Mouse (Mus musculus) hindbrain, embryonic 16.5 days (tissue): ENCODE results near the gene Phc3. TPM values are rescaled to one million over a fixed set of nuclear protein-coding genes. Genes with fewer than 3 reads are reported as not detected.

Source experiments
- ATAC-seq: fragments of 200-750 bp; cut with Nextera tagmentation; 2 replicates; pipeline ENCODE4 v1.8.0; 2017; ENCODE audit warnings: moderate TSS enrichment, moderate library complexity
- H3K27ac ChIP-seq: fragments of 300-500 bp; sonication (generic); 2 replicates; pipeline ENCODE4 v1.5.1; 2014; ENCODE audit warnings: low read depth, mild to moderate bottlenecking, control low read depth, low read length, moderate library complexity
- H3K27me3 ChIP-seq: fragments of 300-500 bp; sonication (generic); replicated peaks from 2 replicates; pipeline ENCODE4 v1.6.1; 2014; ENCODE audit warnings: low read length; ENCODE audit not compliant: control insufficient read depth, insufficient read depth
- H3K36me3 ChIP-seq: fragments of 300-500 bp; sonication (generic); 2 replicates; pipeline ENCODE4 v1.6.1; 2014; ENCODE audit warnings: mild to moderate bottlenecking, low read length, moderate library complexity, mixed read lengths; ENCODE audit not compliant: control insufficient read depth, insufficient read depth
- H3K4me1 ChIP-seq: fragments of 300-500 bp; sonication (generic); 2 replicates; pipeline ENCODE4 v1.6.1; 2014; ENCODE audit warnings: low read depth, low read length; ENCODE audit not compliant: control insufficient read depth, insufficient read depth
- H3K4me2 ChIP-seq: fragments of 300-500 bp; sonication (generic); 2 replicates; pipeline ENCODE4 v1.6.1; 2014; ENCODE audit warnings: mild to moderate bottlenecking, low read length, control low read depth, moderate library complexity
- H3K4me3 ChIP-seq: fragments of 300-500 bp; sonication (generic); 2 replicates; pipeline ENCODE4 v1.5.1; 2014; ENCODE audit warnings: mild to moderate bottlenecking, low read length, control low read depth, moderate library complexity
- H3K9ac ChIP-seq: fragments of 300-500 bp; sonication (generic); 2 replicates; pipeline ENCODE4 v1.6.1; 2014; ENCODE audit warnings: low read depth, mild to moderate bottlenecking, control low read depth, low read length, moderate library complexity
- H3K9me3 ChIP-seq: fragments of 300-500 bp; sonication (generic); 2 replicates; pipeline ENCODE4 v1.6.1; 2014; ENCODE audit warnings: mild to moderate bottlenecking, low read length, moderate library complexity; ENCODE audit not compliant: control insufficient read depth
- WGBS: fragments of 180-500 bp; shearing (Covaris S2); extraction: QIAGEN DNeasy Blood & Tissue Kit; methylation state at CpG from one replicate; pipeline ENCODE4 v1.1.7; 2014; 5-methylcytosine and 5-hydroxymethylcytosine counted together
- polyA plus RNA-seq: library from polyadenylated mRNA; unstranded; fragments of >200 nt; fragmentation: Nextera tagmentation; extraction: Ambion mirVana; gene quantifications from 2 replicates; pipeline ENCODE4 v1.2.1, GENCODE M21; 2015

Gene Phc3
- 7.0 TPM in 2 replicates for polyA plus RNA-seq

DNA sequence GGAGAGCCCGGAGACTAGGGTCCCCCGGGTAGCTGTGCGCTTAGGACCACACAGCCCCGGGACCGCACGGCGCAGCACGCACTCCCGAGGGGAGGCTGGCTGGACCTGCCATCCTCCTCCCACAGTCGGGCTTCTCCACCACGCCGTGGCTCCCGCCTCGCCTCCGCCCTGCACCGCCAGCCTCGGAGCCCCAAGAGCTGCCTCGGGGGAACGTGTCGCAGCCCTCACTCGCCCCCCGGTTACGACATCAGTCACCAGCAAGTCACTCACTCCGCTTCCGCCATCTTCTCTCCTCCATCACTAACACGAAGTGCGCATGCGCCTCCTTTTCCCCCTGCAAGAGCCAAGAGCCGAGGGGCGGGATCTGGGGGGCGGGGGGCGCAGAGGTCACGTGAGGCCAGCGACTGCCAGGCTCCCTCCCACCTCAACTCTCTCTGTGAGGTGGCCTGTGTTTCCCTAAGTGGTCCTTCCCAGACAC lies at the start of gene Phc3:
Phc3 (minus strand) TSS at position 312 of the 478 bp plus-strand sequence.
- peaks cover 5% of the 10 kb centered on the region for H3K4me1 ChIP-seq
- H3K36me3 ChIP-seq, result peaks cover 4% of the 10 kb centered on the region
- no peaks in the 10 kb centered on the region for H3K27me3 ChIP-seq
- peak; percentile 95 for ATAC-seq
- H3K4me2 ChIP-seq, result peak within 1 kb of the TSS; percentile 75
- peak within 1 kb of the TSS; percentile 97 for H3K9ac ChIP-seq
- under 1% methylated on average over 33 of the region's 34 CpGs for WGBS
- H3K9me3 ChIP-seq, result no peaks in the 10 kb centered on the region
- H3K27ac ChIP-seq, result peak within 1 kb of the TSS; percentile 93
- peak within 1 kb of the TSS; percentile 99 for H3K4me3 ChIP-seq

DNA sequence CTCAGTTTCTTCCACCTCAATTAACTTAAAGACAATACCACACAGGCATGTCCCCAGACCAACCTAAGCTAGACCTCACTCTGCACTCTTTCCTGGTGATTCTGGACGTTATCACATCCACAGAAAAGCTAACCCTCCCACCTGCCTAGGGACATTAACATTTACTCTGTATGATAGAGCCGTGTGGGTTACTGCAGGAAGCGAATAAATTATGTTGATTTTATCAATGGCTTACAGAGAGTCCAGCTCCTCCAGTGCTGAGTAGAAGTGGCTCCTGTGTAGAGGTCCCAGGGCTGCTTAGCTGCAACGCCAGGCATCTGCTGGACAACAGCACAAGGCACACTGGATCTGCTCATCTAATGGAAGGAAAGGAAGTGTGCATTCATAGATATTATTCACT lies 48.4 kb upstream of the Phc3 start:
- no peak for ATAC-seq
- 39% methylated on average over 4 of the region's 4 CpGs for WGBS

DNA sequence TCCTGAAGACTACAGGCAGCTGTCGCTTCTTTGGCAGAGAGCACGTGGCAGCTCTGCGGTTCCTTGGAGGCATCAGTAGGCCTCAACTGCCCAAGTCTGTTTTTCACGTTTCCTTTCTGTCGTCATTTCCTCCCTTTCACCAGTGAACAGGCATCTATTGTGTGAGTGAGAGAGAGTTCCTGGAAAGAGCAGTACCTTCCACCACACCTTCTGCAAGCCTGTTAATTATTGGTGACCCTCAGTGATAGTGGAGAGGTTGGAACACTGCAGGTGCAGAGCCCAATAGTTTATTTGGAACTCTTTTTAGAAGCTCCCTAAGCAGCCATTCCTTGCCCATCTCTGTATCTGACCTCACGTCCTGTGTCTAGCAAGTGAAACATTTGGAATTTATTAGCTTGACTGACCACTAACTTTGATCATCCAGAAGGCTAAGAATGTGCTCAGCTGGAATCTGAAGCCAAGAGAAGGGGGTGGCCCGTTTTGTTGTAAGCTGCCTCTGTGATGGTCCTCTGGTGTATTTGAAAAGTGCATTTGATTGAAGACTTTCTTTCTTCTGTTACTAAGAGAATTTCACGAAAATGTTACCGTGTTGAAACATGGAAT lies 47.5 kb upstream of the Phc3 start:
- H3K9me3 ChIP-seq, result no peaks in the 10 kb centered on the region
- H3K4me1 ChIP-seq, result peaks cover 2% of the 10 kb centered on the region
- no peaks in the 10 kb centered on the region for H3K27me3 ChIP-seq
- H3K36me3 ChIP-seq, result no peaks in the 10 kb centered on the region
- H3K4me3 ChIP-seq, result no peak overlapping the region
- 39% methylated on average over 9 of the region's 9 CpGs for WGBS
- no peak overlapping the region for H3K27ac ChIP-seq
- H3K9ac ChIP-seq, result no peak overlapping the region
- H3K4me2 ChIP-seq, result no peak overlapping the region
- ATAC-seq, result no peak

More for the DNA sequence above, 48.4 kb upstream of the Phc3 start:
- H3K9ac ChIP-seq, result no peak overlapping the region
- no peaks in the 10 kb centered on the region for H3K36me3 ChIP-seq
- no peak overlapping the region for H3K4me2 ChIP-seq
- H3K27ac ChIP-seq, result no peak overlapping the region
- H3K4me1 ChIP-seq, result peaks cover 2% of the 10 kb centered on the region
- H3K27me3 ChIP-seq, result no peaks in the 10 kb centered on the region
- H3K4me3 ChIP-seq, result no peak overlapping the region
- no peaks in the 10 kb centered on the region for H3K9me3 ChIP-seq

DNA sequence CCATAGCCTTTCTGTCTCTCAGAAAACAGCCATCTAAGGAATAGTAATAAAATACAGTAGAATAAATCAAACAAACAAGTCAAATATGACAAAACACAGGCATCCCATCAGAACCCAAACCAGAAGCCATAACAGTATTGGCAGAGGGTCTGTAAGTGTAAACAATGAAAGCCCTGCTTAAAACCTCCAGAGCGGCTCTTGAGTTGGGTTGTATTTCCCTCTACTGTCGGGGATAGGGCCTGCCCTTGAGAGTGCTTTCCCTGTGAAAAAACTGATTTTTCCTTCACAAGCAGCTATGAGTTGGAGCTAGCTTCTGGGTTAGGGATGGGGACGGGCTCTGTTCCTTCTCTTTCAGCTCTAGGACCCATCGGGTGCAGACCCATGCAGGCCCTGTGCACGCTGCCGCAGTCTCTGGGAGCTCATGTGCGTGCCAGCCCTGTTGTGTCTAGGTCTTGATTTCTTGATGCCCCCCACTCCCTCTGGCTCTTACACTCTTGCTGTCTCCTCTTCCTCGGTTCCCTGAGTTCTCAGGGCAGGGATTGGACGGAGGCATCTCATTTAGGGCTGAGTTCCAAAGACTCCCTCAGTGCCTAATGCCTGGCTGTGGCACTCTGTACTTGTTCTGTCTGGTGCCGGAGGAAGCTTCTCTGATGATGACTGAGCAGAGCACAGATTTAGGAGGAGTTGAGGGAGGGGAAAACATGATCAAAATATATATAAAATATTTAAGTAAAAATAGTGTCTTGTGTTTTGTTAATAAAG lies 46.6 kb upstream of the Phc3 start:
- H3K9me3 ChIP-seq, result no peaks in the 10 kb centered on the region
- WGBS, result 69% methylated on average over 10 of the region's 10 CpGs
- ATAC-seq, result peak; percentile 35; the same call in 1 of the 2 replicates

DNA sequence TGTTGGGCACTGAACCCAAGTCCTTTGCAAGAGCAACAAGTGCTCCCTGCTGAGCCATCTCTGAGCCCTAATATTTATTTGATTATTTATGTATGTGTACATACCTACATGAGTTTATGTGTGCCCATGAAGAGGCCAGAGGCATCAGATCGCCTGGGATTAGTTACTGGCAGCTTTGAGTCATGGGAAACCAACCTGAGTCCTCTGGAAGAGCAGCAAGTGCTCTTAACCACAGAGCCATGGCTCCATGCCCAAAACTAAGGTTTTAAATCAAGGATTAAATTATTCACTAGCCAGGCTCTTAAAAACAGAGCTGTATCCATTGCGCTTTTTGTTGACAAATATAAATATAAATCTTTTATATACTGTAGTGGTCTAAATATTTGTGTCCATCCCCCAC lies 45.2 kb upstream of the Phc3 start:
- Histone ChIP-seq H3K27ac (no peak overlapping the region), H3K36me3 (no peaks in the 10 kb centered on the region), H3K27me3 (no peaks in the 10 kb centered on the region), H3K4me2 (no peak overlapping the region), H3K9ac (no peak overlapping the region), H3K4me1 (peaks cover 2% of the 10 kb centered on the region), H3K4me3 (no peak overlapping the region), H3K9me3 (no peaks in the 10 kb centered on the region)
- no peak for ATAC-seq
- 90% methylated on average over 2 of the region's 2 CpGs for WGBS

More for the DNA sequence above, 46.6 kb upstream of the Phc3 start:
- Histone ChIP-seq H3K4me1 (peaks cover 2% of the 10 kb centered on the region), H3K4me2 (no peak overlapping the region), H3K4me3 (no peak overlapping the region), H3K27ac (peak overlapping the region; percentile 16; the same call in 1 of the 2 replicates), H3K27me3 (no peaks in the 10 kb centered on the region), H3K9ac (no peak overlapping the region), H3K36me3 (no peaks in the 10 kb centered on the region)

DNA sequence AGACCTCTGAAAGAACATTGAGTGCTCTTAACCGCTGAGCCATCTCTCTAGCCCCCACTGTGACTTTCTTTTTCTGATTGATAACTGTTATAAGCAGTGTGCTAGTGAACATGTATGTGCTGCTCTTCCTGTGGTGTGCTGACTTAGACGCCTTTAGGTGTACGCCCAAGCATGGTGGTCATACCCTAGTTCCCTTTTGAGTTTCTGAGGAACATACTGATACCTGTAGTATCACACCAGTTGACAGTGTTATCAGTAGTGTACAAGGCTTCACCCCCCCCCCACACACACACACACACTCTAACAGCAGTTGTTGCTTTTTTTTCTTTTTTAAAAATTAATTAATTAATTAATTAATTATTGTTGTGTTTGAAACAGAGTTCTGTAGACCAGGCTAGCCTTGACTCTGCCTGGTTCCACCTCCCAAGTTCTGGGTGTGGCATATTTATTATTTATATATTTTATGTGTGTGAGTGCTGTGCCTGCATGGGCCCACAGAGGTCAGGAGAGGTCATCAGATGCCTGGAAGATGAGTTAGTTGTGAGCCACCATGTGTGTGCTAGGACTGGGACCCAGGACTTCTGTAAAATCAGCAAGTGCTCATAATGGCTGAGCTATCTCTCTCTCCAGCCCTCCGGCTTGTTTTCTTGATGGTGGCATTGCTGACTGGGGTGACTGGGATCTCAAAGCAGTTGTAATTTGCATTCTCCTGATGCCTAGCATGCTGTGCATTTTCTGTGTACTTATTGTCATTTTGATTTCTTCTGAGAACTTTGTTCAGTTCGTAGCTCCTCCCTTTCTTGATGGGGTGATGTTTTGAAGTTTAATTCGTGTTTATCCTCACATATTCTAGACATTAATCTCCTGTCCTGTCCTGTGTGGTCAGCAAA lies 35.4 kb upstream of the Phc3 start:
- H3K27ac ChIP-seq, result no peak overlapping the region
- H3K27me3 ChIP-seq, result no peaks in the 10 kb centered on the region
- H3K4me1 ChIP-seq, result peaks cover 6% of the 10 kb centered on the region
- no peaks in the 10 kb centered on the region for H3K36me3 ChIP-seq
- ATAC-seq, result no peak; the same call in 1 of the 2 replicates
- no peaks in the 10 kb centered on the region for H3K9me3 ChIP-seq
- WGBS, result 68% methylated on average over 6 of the region's 6 CpGs
- H3K4me2 ChIP-seq, result no peak overlapping the region
- H3K9ac ChIP-seq, result no peak overlapping the region
- H3K4me3 ChIP-seq, result no peak overlapping the region

DNA sequence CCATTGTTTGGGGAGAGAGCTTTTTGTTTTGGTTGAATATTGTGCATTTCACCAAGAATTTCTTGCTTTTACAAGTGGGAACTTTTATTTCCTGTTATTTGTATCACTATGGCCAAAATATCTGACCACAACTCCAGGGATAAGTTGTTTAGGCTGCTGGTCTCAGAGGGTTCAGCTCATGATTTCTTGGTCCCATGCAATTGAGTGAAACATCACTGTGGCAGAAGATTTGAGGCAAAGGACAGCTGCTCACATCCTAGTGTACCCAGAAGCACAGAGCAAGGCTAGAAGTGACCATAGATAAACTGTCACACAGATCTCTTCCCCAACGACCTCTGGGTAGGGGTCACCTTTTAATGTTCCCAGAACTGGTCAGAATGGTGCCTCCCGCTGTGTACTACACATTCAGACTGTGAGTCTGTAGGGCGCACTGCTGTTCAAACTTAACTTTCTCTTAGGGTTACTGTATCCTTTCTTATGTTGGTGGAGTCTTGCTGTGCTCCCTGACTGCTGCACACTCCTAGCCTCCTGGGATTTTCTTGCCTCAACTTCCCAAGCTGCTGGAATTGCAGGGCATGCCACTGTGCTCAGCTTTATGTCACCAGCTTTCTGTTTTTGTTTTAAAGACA lies 31.9 kb upstream of the Phc3 start:
- no peak overlapping the region for H3K4me3 ChIP-seq
- H3K36me3 ChIP-seq, result no peaks in the 10 kb centered on the region
- H3K9ac ChIP-seq, result no peak overlapping the region
- H3K4me2 ChIP-seq, result no peak overlapping the region
- peaks cover 16% of the 10 kb centered on the region for H3K4me1 ChIP-seq
- no peaks in the 10 kb centered on the region for H3K9me3 ChIP-seq
- ATAC-seq, result no peak
- no peak overlapping the region for H3K27ac ChIP-seq
- H3K27me3 ChIP-seq, result no peaks in the 10 kb centered on the region
- WGBS, result 22% methylated on average over 3 of the region's 3 CpGs

DNA sequence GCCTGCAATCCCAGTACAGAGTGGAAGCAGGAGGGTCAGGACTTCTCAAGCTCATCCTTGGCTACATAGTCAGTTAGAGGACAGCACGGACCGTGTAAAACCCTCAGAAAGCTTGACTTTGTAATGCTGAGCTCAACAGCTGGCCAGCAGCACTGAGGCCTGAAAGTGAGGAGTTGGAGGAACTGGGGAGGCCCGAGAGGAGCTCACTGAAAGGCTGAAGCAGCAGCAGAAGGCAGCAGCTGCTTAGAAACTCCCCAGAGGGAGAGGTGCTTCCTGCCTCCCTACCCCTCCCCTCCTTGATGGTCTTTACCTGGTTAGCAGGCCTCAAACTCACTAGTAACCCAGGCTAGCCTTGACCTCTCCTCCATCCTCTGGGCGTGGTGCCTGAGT lies 30.8 kb upstream of the Phc3 start:
- Histone ChIP-seq H3K27me3 (no peaks in the 10 kb centered on the region), H3K4me3 (no peak overlapping the region), H3K9me3 (no peaks in the 10 kb centered on the region), H3K27ac (peak overlapping the region; percentile 20; the same call in 1 of the 2 replicates), H3K4me2 (no peak overlapping the region), H3K4me1 (peaks cover 16% of the 10 kb centered on the region), H3K36me3 (no peaks in the 10 kb centered on the region), H3K9ac (no peak overlapping the region; the same call in 1 of the 2 replicates)
- no peak for ATAC-seq
- WGBS, result 34% methylated on average over 4 of the region's 4 CpGs
